Mouse (Mus musculus): ENCODE measurements at regions not wholly inside any gene's neighbourhood (a gene's known extent, or its start where the extent isn't known, plus 50 kb on each side); places are given as distances from the start of the nearest gene placed in this dataset.
"Not testable (repeated sequence)": the region's sequence is repeated elsewhere in the genome, so short reads cannot be mapped to it uniquely, and the experiment has no call there.

DNA sequence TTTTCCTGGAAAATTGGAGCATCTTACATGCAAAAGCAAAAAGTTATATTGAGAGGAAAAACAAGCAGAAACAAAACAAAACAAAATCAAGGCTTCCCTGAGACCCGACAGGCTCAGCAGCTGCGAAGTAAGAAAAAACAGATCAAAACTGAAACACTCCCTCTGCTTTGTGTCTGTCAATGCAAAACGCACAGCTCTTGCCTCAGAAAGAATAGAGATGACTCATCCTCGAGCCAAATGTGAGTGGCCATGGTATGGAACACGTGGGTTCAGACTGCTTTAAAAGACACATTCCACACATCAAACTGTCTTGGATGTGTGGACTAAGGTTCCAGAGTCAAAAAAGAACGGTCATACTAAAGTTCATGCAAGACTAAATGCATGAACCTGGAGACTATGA lies 163.3 kb upstream of the Fer start:
- in situ Hi-C loops (cut with MboI, MseI) = no loop called here

DNA sequence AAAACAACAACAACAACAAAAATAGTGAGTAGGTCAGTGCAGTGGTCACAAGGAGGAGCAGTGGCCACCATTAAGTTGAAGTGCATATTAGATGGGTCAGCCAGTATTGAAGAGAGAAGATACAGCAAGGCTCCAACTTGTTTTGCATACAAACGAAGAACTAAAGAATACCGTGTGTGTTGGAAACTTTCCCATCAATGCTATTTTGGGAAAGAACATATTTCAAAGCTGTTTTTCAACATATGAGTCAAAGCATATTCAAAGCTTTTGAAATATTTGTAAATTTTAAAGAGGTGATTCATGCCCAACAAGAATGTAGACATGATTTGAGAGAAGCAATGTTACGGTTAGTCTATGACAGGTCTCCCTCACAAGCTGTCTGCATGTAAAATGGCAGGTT lies 157.9 kb upstream of the Fer start:
- in situ Hi-C loops (cut with MboI, MseI) = no loop called here

DNA sequence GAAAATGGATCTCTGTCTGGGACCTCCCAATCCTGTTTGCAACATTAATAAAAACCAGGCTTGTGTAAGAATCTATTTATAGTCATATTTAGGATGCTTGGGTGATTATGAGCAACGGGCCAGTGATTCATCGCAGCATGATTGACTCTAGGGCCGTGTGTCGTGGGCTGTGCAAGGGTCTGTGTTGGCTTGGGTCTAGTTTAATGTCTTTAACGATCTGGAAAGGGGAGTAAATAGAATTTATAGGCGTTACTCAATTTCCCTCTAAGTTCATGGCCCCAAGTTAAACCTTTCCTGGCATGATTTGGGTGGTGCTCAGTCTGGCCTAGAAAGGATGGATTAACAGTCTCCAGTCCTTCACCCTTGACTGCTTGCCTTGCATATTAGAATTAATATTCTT lies 149.9 kb upstream of the Fer start:
- in situ Hi-C loops (cut with MboI, MseI) = no loop called here

DNA sequence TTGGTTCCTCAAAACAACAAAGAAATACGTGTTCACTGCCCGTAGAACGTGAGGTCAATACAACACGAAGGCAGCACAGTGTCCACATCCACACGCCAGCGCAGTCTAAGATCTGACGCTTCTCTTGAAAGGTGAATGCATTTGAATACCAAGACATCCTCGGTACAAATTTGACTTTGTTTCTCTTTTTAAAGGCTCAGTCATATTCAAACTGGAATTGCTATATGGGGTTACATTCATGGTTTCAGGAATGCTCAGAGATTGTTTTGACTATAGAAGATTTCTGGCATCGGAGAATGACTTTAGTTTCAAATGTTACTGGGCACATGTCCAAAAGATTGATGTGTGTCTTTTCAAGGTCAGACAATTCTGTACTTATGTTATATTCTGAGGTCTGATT lies 147.2 kb upstream of the Fer start:
- in situ Hi-C loops (cut with MboI, MseI) = no loop called here

DNA sequence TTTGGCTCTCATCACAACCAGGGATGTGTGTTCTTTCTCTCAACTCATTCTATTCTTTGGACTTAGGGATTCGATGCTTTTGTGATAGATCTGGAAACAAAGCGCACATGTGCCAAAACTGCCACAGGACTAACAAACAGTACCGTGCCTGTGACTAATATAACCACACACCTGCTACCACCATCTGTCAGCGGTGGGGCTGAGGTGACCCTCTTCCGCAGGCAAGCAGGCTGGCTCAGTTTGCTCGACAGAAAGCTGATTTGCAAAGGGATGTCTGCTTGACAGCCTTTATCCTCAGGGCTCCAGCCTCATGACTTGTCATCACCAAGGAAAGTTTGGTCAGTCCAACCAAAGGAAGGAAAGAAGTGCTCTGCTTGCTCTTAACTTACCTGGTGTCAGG lies 146.7 kb upstream of the Fer start:
- in situ Hi-C loops (cut with MboI, MseI) = no loop called here

DNA sequence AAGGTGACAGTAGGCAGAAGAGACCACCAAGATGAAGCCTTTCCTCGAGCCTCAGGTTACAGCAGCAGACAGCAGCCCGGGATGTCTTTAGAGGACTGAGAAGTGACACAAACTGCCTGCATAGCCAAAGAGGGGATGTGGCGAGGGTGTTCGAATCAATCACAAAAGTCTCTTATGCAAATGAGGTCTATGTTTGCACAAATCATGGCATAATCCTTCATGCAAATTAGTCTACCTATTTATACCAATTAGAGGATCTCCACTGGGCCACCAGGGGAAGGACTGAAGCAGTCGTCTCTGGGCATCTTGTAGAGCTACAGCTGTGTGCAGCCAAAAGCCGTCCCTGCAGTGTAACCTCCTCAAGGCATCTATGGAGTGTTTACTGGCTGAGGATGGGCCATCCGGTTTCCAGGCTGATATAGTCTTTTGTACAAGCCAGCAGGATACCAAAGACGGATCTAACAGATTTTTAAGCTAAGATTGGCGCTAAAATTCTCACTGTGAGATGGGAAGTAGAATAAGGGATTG lies 145.7 kb upstream of the Fer start:
- in situ Hi-C loops (cut with MboI, MseI) = no loop called here

DNA sequence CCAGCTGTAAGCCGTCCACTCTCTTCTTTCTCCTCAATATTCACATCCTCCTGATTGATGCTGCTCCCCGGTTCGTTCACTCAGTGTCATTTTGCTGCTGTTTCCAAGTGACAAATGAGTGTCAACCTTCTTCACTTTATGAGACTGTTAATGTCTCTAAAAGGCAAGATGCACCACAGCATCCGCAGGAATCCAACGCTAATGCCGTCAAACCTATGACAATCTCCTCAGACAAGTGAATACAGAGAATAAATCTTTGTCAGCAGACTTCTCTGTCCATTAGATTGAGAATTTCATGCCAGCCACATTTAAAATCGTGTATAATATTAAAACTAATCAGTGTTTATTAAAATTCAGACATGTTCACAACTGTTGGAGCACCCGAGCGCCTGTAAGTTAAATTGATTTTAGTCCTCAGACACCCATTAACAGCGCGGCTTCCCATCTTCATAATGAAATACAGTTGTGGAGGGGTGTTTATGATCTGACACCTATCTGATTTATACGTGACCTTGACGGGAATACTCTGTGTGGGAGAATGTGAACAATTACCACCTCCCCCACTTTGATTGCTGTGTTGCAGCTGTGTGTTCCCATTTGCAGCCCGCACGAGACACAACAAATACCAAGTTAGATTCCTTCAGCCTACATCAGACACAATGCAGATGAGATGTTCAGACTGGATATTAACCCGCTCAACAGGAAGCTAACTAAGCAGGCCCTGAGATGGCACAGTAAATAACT lies 143.7 kb upstream of the Fer start:
- in situ Hi-C loops (cut with MboI, MseI) = no loop called here

DNA sequence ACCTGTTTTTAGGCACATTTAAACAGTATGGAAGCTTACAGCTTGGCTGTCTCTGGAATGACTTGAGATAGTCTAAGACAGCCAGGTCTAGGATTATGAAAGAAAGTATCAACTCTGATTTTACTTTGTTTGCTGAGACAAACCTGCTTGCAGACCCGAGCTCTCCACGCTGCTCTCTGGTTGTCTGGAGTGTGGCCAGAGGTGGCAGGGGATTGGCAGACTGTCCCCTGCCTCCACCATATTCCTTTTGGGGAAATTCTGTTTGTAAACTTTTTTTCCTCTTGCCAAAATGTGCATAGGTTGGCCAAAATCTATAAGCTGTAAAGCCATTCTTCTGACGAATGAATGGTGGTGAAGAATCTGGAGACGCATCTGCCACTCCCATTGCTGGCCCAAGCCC lies 143.1 kb upstream of the Fer start:
- in situ Hi-C loops (cut with MboI, MseI) = no loop called here

DNA sequence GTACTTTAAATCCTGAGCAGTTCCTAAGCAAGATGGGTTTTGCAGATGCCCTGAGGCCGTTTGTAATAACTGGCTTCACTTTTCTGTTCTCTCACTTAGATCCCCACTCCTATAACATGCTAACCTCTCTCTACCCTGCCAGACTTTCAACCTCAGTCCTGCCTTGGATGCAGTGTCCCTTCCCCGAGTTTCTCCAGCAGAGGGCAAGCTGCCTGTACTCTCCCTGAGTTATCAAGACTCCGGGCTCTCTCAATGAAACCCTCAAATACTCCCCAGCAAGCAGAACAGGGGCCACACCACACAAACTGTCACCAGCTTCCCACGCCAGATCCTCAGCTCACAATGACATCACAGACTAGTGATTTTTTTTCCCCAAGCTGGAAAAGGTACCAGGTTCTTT lies 142.0 kb upstream of the Fer start:
- in situ Hi-C loops (cut with MboI, MseI) = no loop called here

DNA sequence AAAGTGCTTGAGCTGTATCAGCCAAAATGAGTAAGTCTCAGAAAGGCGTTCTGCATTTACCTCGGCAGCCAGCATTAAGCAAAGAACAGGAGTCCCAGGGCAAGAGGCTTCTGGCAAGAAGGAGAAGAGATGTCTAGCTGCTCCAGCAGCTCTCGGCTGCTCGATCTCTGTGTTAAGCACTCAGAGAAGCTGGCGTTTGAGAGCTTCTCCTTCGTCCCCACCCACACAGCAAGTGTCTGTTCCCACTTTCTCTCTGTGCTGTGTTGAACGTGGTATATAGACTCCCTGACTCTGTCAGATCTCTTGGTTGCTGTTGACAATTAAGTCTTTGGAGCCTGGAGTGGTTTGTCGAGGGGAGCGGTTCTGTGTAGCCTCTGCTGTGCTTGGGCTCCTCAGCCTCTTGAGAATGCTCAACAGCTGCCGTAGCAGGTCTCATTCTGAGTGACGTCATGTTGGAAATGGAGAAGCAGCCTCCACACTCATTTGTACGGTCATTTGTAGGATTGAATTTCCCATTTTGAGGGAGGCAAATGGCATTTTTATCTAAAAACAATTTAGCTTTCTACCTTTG lies 140.3 kb upstream of the Fer start:
- in situ Hi-C loops (cut with MboI, MseI) = no loop called here

DNA sequence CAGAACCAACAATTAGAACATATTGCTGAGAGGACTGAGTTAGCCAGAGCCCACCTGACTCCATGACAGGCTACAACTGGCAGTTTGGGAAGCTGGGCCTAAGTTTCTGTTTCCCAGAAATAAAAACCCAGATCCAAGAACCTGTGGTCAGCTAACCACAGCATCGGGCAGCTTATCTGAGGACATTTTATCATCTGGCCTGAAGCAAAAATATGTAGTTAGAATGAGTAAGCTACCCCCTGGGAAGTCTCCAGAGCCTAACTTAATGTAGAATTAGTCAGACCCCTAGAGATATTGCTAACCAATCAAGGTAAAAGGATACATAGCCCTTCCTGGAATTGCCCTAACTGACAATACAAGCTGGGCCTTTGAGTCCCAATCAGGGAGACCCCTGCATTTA lies 124.7 kb upstream of the Fer start:
- in situ Hi-C loops (cut with MboI, MseI) = no loop called here

DNA sequence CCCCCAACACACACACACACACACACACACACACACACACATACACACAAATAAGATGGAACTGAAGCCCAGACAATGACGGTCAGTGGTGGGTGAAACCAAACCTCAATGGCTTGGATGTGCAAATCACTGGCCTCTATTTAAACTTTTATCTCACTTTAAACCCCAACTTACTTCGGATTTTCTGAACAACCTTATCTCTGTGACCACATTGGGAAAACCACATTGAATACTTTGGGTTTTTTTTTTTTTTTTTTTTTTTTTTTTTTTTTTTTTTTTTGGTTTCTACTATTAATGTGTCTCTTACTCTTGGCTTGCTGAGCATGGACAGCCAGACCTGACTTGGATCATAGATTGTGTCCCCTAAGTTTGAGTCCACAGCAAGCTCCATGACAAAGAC lies 123.2 kb upstream of the Fer start:
- in situ Hi-C loops (cut with MboI, MseI) = no loop called here

DNA sequence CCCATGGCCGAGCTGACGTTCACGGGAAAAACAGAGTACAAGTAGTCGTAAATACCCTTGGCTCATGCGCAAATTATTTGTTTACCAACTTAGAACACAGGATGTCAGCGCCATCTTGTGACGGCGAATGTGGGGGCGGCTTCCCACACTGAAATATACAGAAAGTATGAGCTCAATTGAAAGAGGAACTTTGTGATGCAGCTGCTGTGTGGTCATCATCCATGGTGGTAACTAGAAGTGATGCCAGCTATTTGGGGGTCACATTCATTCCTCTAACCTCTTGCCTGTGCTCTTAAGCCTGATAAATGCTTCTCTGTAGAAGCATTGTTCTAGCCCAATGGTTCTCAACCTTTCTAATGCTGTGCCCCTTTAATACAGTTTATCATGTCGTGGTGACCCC lies 113.6 kb upstream of the Fer start:
- in situ Hi-C loops (cut with MboI, MseI) = not testable (repeated sequence)

DNA sequence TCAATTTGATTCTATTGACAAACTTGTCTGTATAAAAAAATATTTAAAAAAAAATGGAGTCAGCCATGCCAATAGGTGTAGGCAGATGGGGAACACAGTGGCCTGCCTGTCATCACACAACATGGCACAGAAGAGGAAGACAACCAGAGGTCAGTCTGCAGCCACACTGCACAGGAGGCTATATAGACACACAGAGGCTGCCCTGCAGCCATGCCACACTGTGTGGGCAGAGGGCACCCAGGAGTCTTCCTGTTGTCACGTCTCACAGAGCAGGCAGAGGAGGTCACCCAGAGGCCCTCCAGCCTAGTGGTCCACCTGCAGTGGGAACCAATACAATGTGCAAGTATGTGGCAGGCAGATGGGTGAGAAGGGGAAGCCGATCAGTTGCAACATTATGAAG lies 108.5 kb upstream of the Fer start:
- in situ Hi-C loops (cut with MboI, MseI) = no loop called here

DNA sequence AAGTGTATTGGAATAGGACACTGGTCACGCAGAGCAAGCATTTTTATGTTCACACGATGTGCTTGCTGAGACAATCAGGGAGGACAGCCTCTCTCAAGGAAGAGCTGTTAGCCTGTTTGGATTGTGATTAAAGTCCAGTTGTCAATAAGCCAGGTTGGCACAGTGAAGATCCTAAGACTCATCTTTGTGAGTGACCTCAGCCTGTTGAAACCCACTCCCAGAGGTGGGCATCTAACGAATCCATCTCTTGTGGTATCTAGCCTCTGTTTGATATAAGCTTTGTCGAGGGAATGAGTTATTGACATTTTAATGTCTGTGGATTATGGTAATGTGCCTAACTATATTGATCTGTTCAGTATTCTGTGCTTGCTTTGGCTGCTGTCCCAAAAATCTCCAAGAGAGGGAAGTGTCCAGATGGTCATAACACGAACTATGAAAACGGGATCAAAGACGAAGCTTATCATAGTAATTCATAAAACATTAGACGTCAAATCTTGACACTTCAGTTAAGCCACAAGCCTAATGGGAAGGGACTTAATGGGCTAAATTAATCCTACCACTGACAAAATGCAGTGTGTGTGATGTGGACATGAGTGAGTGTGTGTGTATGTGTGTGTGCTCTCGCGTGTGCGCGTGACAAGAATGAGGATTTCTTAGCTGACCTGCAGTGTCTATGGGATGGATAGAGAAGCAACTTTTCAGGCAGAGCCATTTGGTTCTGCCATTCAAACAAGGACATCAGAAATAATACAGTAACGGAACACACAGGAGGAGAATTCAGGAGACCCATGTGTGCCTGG lies 104.8 kb upstream of the Fer start:
- in situ Hi-C loops (cut with MboI, MseI) = no loop called here

DNA sequence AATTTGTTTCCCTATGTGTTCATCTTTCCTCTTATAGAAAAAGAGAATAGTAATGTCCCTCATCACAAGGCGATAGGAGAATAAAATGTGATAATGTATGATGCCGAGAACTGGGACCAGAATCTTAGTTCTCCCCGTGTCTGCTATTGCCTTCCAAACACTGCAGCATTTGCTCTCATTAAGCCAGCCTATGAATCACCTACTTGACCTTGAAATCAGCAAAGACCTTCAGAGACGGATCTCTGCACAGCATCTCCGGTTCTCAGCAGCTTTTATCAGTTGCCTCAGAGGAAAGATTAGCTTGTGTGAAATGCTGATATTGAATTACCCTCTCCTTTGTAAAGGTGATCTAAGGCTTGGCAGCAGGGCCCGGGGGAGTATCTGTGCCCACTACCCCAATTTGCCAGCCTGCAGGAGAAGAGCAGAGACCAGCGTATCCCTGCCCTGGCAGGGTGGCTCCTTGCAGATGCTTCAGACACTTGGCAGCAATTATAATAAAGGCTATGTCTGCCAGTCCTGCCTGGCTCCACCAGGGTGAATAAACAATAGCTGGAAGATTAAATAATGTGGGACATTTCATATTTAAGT lies 104.0 kb upstream of the Fer start:
- in situ Hi-C loops (cut with MboI, MseI) = no loop called here

DNA sequence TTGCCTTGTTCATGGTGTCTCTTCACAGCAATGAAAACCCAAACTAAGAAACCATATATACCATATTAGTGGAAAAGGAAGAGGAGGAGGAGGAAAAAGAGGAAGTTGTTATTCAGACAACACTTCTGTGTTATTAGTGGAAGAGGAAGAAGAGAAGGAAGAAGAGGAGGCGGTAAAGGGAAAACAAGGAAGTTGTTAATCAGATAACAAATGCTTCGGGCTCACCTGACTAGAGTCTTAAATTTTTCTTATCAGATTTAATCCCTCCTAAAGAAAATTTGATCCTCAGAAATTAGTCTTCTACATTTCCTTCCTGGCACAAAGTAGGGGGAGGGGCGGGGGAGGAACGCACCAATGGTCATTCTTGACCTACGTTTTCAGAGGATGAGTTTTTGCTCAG lies 101.8 kb upstream of the Fer start:
- in situ Hi-C loops (cut with MboI, MseI) = no loop called here

DNA sequence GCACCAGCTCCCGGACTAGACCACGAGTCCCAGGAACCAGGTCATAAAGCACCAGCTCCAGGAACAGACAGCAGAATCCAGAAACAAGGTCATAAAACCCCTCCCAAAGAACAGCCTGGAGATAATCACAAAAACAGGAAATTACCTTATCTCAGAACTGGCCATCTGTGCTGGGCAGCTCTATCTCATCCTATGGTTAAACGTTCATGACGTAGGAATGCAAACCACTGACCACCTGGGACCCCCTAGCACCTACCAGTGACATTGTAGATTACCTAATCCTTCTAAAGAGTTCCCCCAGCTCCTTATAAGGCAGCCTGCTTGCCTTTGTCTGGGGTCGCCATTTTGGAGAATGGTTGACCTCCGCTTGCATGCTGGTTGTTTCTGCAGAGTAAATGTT lies 91.8 kb upstream of the Fer start:
- in situ Hi-C loops (cut with MboI, MseI) = no loop called here

DNA sequence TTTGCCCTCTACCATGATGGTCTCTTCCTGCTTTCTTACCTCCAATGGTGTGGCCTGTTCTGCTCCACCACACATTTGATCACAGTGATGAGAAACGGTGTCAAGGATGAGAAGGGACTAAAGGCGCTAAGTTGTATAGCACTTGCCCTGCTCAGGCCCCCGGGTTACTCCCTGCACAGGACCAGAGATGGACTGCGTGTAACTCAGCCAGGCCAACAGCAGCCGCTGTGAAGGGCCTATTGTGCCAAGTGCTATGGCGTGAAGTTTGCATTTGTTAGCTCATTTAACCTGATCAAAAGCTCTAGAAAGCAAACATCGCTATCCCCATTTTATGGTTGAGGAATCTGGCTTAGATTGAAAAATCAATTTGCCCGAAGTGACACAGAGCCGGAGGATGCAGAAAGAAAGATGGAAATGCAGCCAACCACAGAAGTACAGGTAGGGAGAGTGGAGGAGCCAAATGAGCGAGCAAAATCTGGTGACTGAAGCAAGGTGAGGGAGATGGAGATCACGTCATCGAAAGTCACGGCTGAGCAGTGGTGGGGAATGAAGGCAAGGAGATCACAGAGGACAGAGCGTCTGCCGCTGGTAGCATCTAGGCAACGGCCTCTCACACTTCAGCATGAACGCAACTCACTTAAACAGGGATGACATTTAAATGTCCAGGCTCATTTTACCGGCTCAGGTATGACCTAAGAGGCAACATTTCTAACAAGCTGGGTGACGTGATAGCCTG lies 78.3 kb upstream of the Fer start:
- in situ Hi-C loops (cut with MboI, MseI) = no loop called here

DNA sequence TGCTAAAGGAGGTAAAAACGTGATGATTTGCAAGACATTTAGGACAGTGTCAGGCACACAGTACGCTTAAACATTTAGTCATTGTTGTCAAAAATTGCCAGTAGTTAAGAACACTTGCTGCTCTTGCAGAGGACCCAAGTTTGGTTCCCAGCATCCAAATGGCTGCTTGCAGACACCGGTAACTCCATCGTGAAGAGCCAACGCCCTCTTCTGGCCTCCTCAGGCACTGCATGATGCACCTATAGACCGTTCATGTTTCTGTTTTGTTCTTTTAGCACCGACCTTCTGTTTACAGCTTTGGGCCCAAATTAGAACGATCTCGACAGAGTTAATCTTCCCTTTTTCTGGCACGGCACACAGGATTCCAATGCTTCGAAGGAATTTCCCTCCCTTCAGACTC lies 76.4 kb upstream of the Fer start:
- in situ Hi-C loops (cut with MboI, MseI) = no loop called here

DNA sequence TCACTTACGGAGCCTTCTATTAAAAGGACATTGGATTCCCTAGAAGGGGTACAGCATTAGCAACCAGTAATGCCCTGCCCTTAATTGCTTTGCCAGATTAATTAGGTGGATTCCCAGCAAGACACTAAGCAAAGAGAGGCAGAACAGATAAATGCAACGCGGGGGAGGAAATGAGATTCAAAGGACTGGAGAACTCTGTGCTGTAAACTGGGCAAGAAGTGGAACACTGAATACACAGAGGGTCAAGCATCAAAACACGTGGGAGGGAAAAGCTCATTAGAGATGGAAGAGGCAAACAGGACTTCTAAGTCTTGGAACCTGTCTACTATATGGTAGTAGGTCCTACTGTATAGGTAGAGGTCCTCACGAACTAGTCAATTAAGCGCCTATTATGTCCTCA lies 68.5 kb upstream of the Fer start:
- in situ Hi-C loops (cut with MboI, MseI) = no loop called here

DNA sequence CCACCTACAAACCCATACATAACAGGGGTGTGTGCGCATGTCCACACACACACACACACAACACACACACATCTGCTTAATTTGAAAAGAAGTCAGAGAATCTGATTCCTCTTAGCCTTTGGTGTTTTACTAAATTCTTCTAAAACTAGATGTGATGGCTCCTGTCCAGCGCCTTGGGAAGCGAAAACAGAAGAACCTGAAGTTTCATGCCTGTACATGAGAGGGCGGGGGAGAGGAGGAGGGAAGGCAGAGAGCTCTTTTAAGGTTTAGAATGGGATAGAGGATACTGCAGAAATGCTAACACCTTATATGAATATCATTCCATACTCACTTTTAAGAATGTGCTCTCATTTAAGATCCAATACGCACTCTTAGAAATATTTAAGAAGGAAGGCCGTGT lies 64.5 kb upstream of the Fer start:
- in situ Hi-C loops (cut with MboI, MseI) = no loop called here

Measured in T-helper 17 cell (primary cell).